Mouse (Mus musculus): ENCODE results near the gene Med1. TPM values are rescaled to one million over a fixed set of nuclear protein-coding genes. Genes with fewer than 3 reads are reported as not detected.
"Not testable (repeated sequence)": the region's sequence is repeated elsewhere in the genome, so short reads cannot be mapped to it uniquely, and the experiment has no call there.

The Med1 gene
- polyA plus RNA-seq (2016; fragmentation: Nextera tagmentation; extraction: Ambion mirVana), result 83.3 and 85.4 TPM in 2 replicates

DNA sequence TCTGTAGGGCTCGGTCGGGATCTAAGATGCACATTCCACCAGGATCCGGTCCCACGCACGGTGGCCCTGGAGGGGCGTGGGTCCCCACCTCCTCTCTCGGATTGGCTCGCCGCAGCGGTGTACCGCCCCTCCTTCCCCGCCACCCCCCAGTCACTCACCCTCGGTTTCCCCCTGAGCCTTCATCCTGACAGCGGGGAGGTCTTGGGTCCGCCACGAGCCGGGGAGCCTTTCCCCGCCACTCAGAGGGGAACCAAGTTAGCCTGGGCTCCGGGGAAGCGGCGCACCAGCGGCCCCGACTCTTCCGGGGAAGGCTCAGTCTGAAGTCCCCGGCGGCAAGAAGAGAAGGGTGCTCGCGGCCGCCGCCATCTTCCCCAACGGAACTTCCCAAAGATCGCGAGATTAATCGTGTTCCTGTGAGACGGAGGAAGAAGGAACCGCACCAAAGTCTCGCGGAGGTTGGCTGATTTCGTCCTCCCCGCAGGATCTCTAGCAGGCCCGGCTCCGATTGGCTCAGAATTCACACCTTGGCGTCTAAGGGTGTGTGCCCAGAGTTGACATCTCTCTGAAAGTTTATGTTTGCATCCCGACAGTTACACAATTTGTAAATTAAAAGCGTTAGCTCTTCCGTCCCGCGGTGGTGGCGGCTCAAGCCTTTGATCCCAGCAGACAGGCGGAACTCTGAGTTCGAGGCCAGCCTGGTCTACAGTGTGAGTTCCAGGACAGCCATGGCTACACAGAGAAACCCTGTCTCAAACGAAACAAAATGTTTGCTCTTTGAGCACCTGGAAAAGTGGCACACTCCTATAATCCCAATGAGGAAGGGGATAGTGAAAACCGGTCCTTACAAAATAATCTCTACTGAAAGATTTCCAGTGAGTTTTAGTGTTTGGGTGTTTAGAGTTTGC is at the start of gene Med1:
Gene Med1, minus strand, starts transcription at position 393 of the 905 bp plus-strand sequence.
- peak; percentile 94 for DNase-seq (ENCODE audit: low spot score)
- Histone ChIP-seq H3K27me3 (replicated peaks; ENCODE audit: low read depth, poor library complexity, severe bottlenecking) (no peaks in the 10 kb centered on the region), H3K36me3 (replicated peaks) (peaks cover 31% of the 10 kb centered on the region), H3K27ac (replicated peaks) (peak within 1 kb of the TSS; percentile 91), H3K4me3 (peak within 1 kb of the TSS; percentile 81), H3K4me1 (peaks cover 13% of the 10 kb centered on the region), H3K9me3 (no peaks in the 10 kb centered on the region)
- under 1% methylated on average over 53 of the region's 53 CpGs for WGBS

DNA sequence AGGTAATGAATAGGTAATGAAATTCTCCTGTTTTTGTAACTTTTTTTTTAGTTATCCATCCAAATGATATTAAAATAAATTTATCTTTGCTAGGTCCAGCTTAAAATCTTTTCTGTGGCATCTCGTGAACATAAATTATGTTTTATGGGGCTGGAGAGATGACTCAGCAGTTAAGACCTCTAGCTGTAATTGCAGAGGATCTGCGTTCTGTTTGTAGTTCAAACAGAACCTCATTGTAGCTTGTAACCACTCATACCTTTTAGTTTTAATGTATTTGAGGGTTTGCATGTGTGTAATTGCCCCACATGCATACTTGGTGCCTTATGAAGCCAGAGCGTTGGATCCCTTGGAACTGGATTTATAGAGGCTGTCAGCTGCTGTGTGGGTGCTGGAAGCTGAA is 45.9 kb upstream of the Med1 start:
- no peak for DNase-seq (ENCODE audit: low spot score)
- Histone ChIP-seq H3K4me3 (no peak overlapping the region), H3K27me3 (replicated peaks; ENCODE audit: low read depth, poor library complexity, severe bottlenecking) (no peaks in the 10 kb centered on the region), H3K36me3 (replicated peaks) (peaks cover 99% of the 10 kb centered on the region), H3K9me3 (no peaks in the 10 kb centered on the region), H3K4me1 (no peaks in the 10 kb centered on the region), H3K27ac (replicated peaks) (no peak overlapping the region)
- WGBS, result 95% methylated on average over 3 of the region's 3 CpGs

DNA sequence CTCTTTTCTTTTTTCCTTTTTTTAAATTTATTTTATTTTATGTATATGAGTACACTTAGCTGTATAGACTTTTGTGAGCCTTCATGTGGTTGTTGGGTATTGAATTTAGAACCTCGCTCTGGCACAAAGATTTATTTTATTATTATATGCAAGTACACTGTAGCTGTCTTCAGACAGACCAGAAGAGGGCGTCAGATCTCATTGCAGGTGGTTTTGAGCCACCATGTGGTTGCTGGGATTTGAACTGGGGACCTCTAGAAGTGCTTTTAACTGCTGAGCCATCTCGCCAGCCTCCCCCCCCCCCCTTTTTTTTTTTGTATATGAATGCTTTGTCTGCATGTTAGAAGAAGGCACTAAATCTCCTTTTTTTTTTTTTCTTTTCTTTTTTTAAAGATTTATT is 45.3 kb upstream of the Med1 start:
- Histone ChIP-seq H3K36me3 (replicated peaks) (peaks cover 99% of the 10 kb centered on the region), H3K9me3 (no peaks in the 10 kb centered on the region), H3K4me3 (no peak overlapping the region), H3K27ac (replicated peaks) (no peak overlapping the region), H3K27me3 (replicated peaks; ENCODE audit: low read depth, poor library complexity, severe bottlenecking) (no peaks in the 10 kb centered on the region), H3K4me1 (no peaks in the 10 kb centered on the region)
- 77% methylated on average over 3 of the region's 3 CpGs for WGBS
- DNase-seq (ENCODE audit: low spot score), result no peak

GRCm38 (mm10) chr11:98226349-98226748 is 33.3 kb upstream of the Med1 start:
- WGBS, result 97% methylated on average over 1 of the region's 1 CpGs
- H3K4me1 ChIP-seq, result no peaks in the 10 kb centered on the region
- H3K4me3 ChIP-seq, result no peak overlapping the region
- no peaks in the 10 kb centered on the region for H3K9me3 ChIP-seq
- H3K27ac ChIP-seq (replicated peaks), result no peak overlapping the region
- DNase-seq (ENCODE audit: low spot score), result no peak
- H3K27me3 ChIP-seq (replicated peaks; ENCODE audit: low read depth, poor library complexity, severe bottlenecking), result no peaks in the 10 kb centered on the region
- peaks cover 100% of the 10 kb centered on the region for H3K36me3 ChIP-seq (replicated peaks)

- 94% methylated on average over 1 of the region's 1 CpGs for WGBS
- Histone ChIP-seq H3K9me3 (no peaks in the 10 kb centered on the region), H3K36me3 (replicated peaks) (peaks cover 99% of the 10 kb centered on the region)
Observed at GRCm38 (mm10) chr11:98213311-98213710, 20.2 kb upstream of the Med1 start.

GRCm38 (mm10) chr11:98209661-98210060 is 16.6 kb upstream of the Med1 start:
- H3K27ac ChIP-seq (replicated peaks); H3K9me3 ChIP-seq; H3K27me3 ChIP-seq (replicated peaks; ENCODE audit: low read depth, poor library complexity, severe bottlenecking); H3K4me3 ChIP-seq; DNase-seq (ENCODE audit: low spot score): not testable (repeated sequence)
- 82% methylated on average over 5 of the region's 5 CpGs for whole genome bisulfite sequencing
- peaks cover 14% of the 10 kb centered on the region for H3K4me1 ChIP-seq
- H3K36me3 ChIP-seq (replicated peaks), result peaks cover 87% of the 10 kb centered on the region

More at GRCm38 (mm10) chr11:98213311-98213710, 20.2 kb upstream of the Med1 start:
- Histone ChIP-seq H3K4me1 (no peaks in the 10 kb centered on the region), H3K4me3 (no peak overlapping the region), H3K27ac (replicated peaks) (no peak overlapping the region), H3K27me3 (replicated peaks; ENCODE audit: low read depth, poor library complexity, severe bottlenecking) (no peaks in the 10 kb centered on the region)
- DNase-seq (ENCODE audit: low spot score), result no peak

DNA sequence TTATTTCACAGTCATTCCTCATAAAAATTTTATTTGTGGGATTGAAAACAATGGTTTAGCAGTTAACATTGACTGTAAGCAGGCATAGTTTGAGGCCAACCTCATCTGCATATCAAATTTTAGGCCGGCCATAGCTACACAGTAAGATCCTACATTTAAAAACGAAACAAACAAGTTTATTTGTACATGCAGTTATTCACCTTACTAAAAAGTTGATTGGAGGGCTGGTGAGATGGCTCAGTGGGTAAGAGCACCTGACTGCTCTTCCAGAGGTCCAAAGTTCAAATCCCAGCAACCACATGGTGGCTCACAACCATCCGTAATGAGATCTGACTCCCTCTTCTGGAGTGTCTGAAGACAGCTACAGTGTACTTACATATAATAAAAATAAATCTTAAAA is 13.2 kb upstream of the Med1 start:
- H3K4me3 ChIP-seq, result peak overlapping the region; percentile 98
- not testable (repeated sequence) for H3K9me3 ChIP-seq; H3K27me3 ChIP-seq (replicated peaks; ENCODE audit: low read depth, poor library complexity, severe bottlenecking); H3K27ac ChIP-seq (replicated peaks); DNase-seq (ENCODE audit: low spot score)
- H3K36me3 ChIP-seq (replicated peaks), result peaks cover 53% of the 10 kb centered on the region
- WGBS, result 84% methylated on average over 3 of the region's 3 CpGs
- peaks cover 24% of the 10 kb centered on the region for H3K4me1 ChIP-seq

DNA sequence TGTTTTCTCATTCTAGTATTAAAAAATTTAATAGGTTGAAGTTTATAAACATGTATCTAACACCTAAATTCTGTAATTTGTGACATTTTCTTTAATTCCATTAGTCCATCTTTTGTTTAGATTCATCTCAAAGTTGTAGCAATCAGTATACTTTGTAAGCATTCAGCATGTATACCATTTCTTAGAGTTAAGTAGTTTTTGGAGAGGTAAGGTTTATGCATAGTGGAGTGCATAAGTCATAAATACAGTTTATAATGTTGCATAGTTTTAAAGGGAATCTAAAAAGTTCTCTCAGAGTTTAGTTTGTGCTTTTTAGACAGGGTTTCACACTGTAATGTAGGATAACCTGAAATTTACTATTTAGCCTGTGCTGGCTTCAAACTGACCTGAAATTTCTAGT is 12.4 kb upstream of the Med1 start:
- Histone ChIP-seq H3K27me3 (replicated peaks; ENCODE audit: low read depth, poor library complexity, severe bottlenecking) (no peaks in the 10 kb centered on the region), H3K4me3 (peak overlapping the region; percentile 98), H3K36me3 (replicated peaks) (peaks cover 45% of the 10 kb centered on the region), H3K9me3 (no peaks in the 10 kb centered on the region), H3K4me1 (peaks cover 24% of the 10 kb centered on the region), H3K27ac (replicated peaks) (no peak overlapping the region)
- DNase-seq (ENCODE audit: low spot score), result no peak

GRCm38 (mm10) chr11:98203931-98204421 is 10.9 kb upstream of the Med1 start:
- peaks cover 24% of the 10 kb centered on the region for H3K4me1 ChIP-seq
- WGBS, result under 1% methylated on average over 16 of the region's 16 CpGs
- peak overlapping the region; percentile 100; the same call in 1 of the 2 replicates for H3K27ac ChIP-seq (replicated peaks)
- DNase-seq (ENCODE audit: low spot score), result peak; percentile 30
- H3K9me3 ChIP-seq, result no peaks in the 10 kb centered on the region
- peaks cover 30% of the 10 kb centered on the region for H3K36me3 ChIP-seq (replicated peaks)
- no peaks in the 10 kb centered on the region for H3K27me3 ChIP-seq (replicated peaks; ENCODE audit: low read depth, poor library complexity, severe bottlenecking)
- peak overlapping the region; percentile 98 for H3K4me3 ChIP-seq

DNA sequence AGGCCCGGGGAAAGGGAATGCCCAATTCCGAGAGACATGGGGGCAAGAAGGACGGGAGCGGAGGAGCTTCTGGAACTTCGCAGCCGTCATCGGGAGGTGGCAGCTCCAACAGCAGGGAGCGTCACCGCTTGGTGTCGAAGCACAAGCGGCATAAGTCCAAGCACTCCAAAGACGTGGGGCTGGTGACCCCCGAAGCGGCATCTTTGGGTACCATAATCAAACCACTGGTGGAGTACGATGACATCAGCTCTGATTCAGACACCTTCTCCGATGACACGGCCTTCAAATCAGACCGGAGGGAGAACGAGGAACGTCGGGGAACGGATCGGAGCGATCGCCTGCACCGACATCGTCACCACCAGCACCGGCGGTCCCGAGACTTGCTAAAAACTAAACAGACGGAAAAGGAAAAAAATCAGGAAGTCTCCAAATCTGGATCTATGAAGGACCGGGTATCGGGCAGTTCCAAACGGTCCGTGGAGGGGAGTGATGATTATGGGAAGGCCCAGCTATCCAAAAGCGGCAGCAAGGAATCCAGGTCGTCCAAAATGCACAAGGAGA is 10.3 kb upstream of the Med1 start:
- Histone ChIP-seq H3K36me3 (replicated peaks) (peaks cover 25% of the 10 kb centered on the region), H3K27ac (replicated peaks) (peak overlapping the region; percentile 100), H3K4me3 (peak overlapping the region; percentile 98), H3K9me3 (no peaks in the 10 kb centered on the region), H3K4me1 (peaks cover 24% of the 10 kb centered on the region), H3K27me3 (replicated peaks; ENCODE audit: low read depth, poor library complexity, severe bottlenecking) (no peaks in the 10 kb centered on the region)
- WGBS, result under 1% methylated on average over 37 of the region's 37 CpGs
- DNase-seq (ENCODE audit: low spot score), result no peak

GRCm38 (mm10) chr11:98202641-98203350 is 9.7 kb upstream of the Med1 start, which contains the start of gene Cdk12:
TSS of gene Cdk12 (plus strand) at chr11:98203059.
- peaks cover 24% of the 10 kb centered on the region for H3K4me1 ChIP-seq
- H3K36me3 ChIP-seq (replicated peaks), result peaks cover 19% of the 10 kb centered on the region
- no peaks in the 10 kb centered on the region for H3K9me3 ChIP-seq
- peak; percentile 98 for DNase-seq (ENCODE audit: low spot score)
- H3K27ac ChIP-seq (replicated peaks), result peak within 1 kb of the TSS; percentile 100
- H3K4me3 ChIP-seq, result peak within 1 kb of the TSS; percentile 98
- H3K27me3 ChIP-seq (replicated peaks; ENCODE audit: low read depth, poor library complexity, severe bottlenecking), result no peaks in the 10 kb centered on the region
- WGBS, result under 1% methylated on average over 63 of the region's 63 CpGs

Measured in embryonic facial prominence, embryonic 10.5 days (tissue).